In the genomic region with DNA sequence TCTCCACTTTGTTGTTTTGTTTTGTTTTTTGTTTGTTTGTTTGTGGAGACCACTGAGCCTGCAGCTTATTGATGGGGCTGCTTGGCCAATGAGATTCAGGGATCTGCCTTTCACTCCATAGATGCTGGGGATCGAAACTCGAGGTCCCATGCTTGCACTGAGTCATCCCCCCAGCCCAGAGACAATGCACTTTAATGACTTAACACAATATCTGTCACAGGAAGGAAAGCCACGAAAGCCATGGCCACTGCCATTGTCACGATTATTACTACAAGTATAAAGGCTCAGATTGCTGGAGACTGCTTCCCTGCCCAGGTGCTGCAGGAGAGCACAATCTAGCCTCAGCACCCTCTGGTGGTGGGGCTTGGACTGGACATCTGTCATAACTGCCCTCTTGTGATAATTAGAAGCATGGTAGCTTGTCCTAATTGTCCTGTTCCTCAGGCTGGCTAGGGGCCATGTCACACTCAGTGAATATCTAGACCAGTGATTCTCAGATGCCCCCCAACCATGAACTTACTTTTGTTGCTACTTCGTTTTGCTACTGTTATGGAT, we compare ENCODE assay signal across 10 mouse cellular contexts. TPM values are rescaled to one million over a fixed set of nuclear protein-coding genes. Genes with fewer than 3 reads are reported as not detected.
DNase-seq lines count a peak whose midpoint lies in the region; ATAC-seq and TF ChIP-seq lines count a peak whose summit lies in the region.
"Had no signal": no experiment of that assay in that cellular context is flagged by ENCODE, and none has a peak within 500 bp of the region (broad histone marks: within the 10 kb centered on the region; RNA-seq: fewer than 3 reads in every experiment).

No protein-coding gene starts in this region.

- no peaks in the 10 kb centered on the region for H3K4me1 ChIP-seq in lung, embryonic 14.5 days (ENCODE audit: insufficient read depth)
- H3K4me1 ChIP-seq: embryonic facial prominence, embryonic 13.5 days had no signal

- no peak for ATAC-seq in CD4-positive, CD25-positive, alpha-beta regulatory T cell, adult 4 months
- ATAC-seq in lung, embryonic 14.5 days (ENCODE audit: insufficient read depth) = no peak
- ATAC-seq in megakaryocyte progenitor cell, adult 5-6 weeks (replicated peaks; ENCODE audit: poor library complexity) = peak; percentile 74

- H3K27me3 ChIP-seq in lung, embryonic 14.5 days (ENCODE audit: insufficient read depth, low read length) = no peaks in the 10 kb centered on the region
- H3K27me3 ChIP-seq: embryonic facial prominence, embryonic 13.5 days had no signal

- no peak overlapping the region for H3K4me3 ChIP-seq in lung, embryonic 14.5 days (ENCODE audit: low read depth, low read length)
- H3K4me3 ChIP-seq: embryonic facial prominence, embryonic 13.5 days had no signal

- no peak overlapping the region for H3K27ac ChIP-seq in lung, embryonic 14.5 days (ENCODE audit: low read depth)
- H3K27ac ChIP-seq: embryonic facial prominence, embryonic 13.5 days had no signal

- intact Hi-C loops in heart, postnatal 10 days (cut with DNase I) = no loop called here

- peak; percentile 34 for DNase-seq in CD4-positive, CD25-positive, alpha-beta regulatory T cell, adult 2 months (ENCODE audit: low read depth, low spot score)
- DNase-seq in heart, postnatal 4 days = peak; percentile 31
- no peak for DNase-seq in heart, postnatal 10 days
- no peak for DNase-seq in lung, embryonic 14.5 days
- DNase-seq in lung, postnatal 36 days = no peak
- DNase-seq in urinary bladder, postnatal 36 days (ENCODE audit: low spot score in 2 of 2) = no peak
- DNase-seq: gastrocnemius, postnatal 14 days had no signal

- H3K9ac ChIP-seq in lung, embryonic 14.5 days = no peak overlapping the region
- H3K9ac ChIP-seq: embryonic facial prominence, embryonic 13.5 days had no signal

- no peaks in the 10 kb centered on the region for H3K36me3 ChIP-seq in lung, embryonic 14.5 days (ENCODE audit: insufficient read depth)
- H3K36me3 ChIP-seq: embryonic facial prominence, embryonic 13.5 days had no signal

- no peak overlapping the region for H3K4me2 ChIP-seq in lung, embryonic 14.5 days
- H3K4me2 ChIP-seq: embryonic facial prominence, embryonic 13.5 days had no signal

- no peaks in the 10 kb centered on the region for H3K9me3 ChIP-seq in lung, embryonic 14.5 days (ENCODE audit: low read depth, low read length)
- H3K9me3 ChIP-seq: embryonic facial prominence, embryonic 13.5 days had no signal

- 52% methylated on average over 5 of the region's 5 CpGs for WGBS in lung, embryonic 14.5 days

- TF ChIP-seq CTCF in lung, embryonic 14.5 days (IDR thresholded peaks at IDR 0.05; ENCODE audit: low read depth) = peak; percentile 43

RNA-seq across cellular contexts. Expression of a gene that starts 17.2 kb away (rescaled TPM):
- not detected for polyA plus RNA-seq in CD4-positive, CD25-positive, alpha-beta regulatory T cell, adult 4 months (2017; shearing (Covaris generic))
- under 1 TPM; 0.20 to 0.33 TPM for total RNA-seq in heart, postnatal 4 days (2021)
- 1 to 10 TPM in 1 of 2 experiments, under 1 TPM in 1; 0.22 to 1.2 TPM for total RNA-seq in heart, postnatal 10 days (2021)
- polyA plus RNA-seq in lung, embryonic 14.5 days (2014; fragmentation: Nextera tagmentation; extraction: Ambion mirVana) = 0.70 and 1.0 TPM in 2 replicates
- not detected in 2 replicates for total RNA-seq in megakaryocyte progenitor cell, adult 5-6 weeks (2015)
- total RNA-seq in megakaryocyte progenitor cell, adult 5-6 weeks (2017) = 0.07 TPM in 1 of 2 replicates, not detected in the other

RNA-seq across cellular contexts. Expression of a gene that starts 52.7 kb away (rescaled TPM):
- 10 to 100 TPM; 43.0 to 54.7 TPM for polyA plus RNA-seq in CD4-positive, CD25-positive, alpha-beta regulatory T cell, adult 4 months (2017; shearing (Covaris generic))
- 100 to 1,000 TPM; 112 to 115 TPM for total RNA-seq in heart, postnatal 4 days (2021)
- 100 to 1,000 TPM; 128 to 129 TPM for total RNA-seq in heart, postnatal 10 days (2021)
- polyA plus RNA-seq in lung, embryonic 14.5 days (2014; fragmentation: Nextera tagmentation; extraction: Ambion mirVana) = 115 and 118 TPM in 2 replicates
- total RNA-seq in megakaryocyte progenitor cell, adult 5-6 weeks (2015) = 108 and 116 TPM in 2 replicates
- 103 and 104 TPM in 2 replicates for total RNA-seq in megakaryocyte progenitor cell, adult 5-6 weeks (2017)

RNA-seq across cellular contexts. Expression of a gene that starts 52.8 kb away (rescaled TPM):
- polyA plus RNA-seq in CD4-positive, CD25-positive, alpha-beta regulatory T cell, adult 4 months (2017; shearing (Covaris generic)) = 10 to 100 TPM; 30.0 to 43.0 TPM
- 10 to 100 TPM; 44.0 to 46.1 TPM for total RNA-seq in heart, postnatal 4 days (2021)
- 10 to 100 TPM; 40.6 to 43.8 TPM for total RNA-seq in heart, postnatal 10 days (2021)
- 43.5 and 44.5 TPM in 2 replicates for polyA plus RNA-seq in lung, embryonic 14.5 days (2014; fragmentation: Nextera tagmentation; extraction: Ambion mirVana)
- total RNA-seq in megakaryocyte progenitor cell, adult 5-6 weeks (2015) = 29.7 and 35.7 TPM in 2 replicates
- 68.5 and 72.1 TPM in 2 replicates for total RNA-seq in megakaryocyte progenitor cell, adult 5-6 weeks (2017)

RNA-seq across cellular contexts. Expression of a gene that starts 58.5 kb away (rescaled TPM):
- under 1 TPM; 0.73 to 0.80 TPM for polyA plus RNA-seq in CD4-positive, CD25-positive, alpha-beta regulatory T cell, adult 4 months (2017; shearing (Covaris generic))
- total RNA-seq in heart, postnatal 4 days (2021) = 1 to 10 TPM; 1.0 to 1.7 TPM
- 1 to 10 TPM; 1.8 TPM for total RNA-seq in heart, postnatal 10 days (2021)
- polyA plus RNA-seq in lung, embryonic 14.5 days (2014; fragmentation: Nextera tagmentation; extraction: Ambion mirVana) = 16.8 and 20.5 TPM in 2 replicates
- not detected in 2 replicates for total RNA-seq in megakaryocyte progenitor cell, adult 5-6 weeks (2015)
- not detected in 2 replicates for total RNA-seq in megakaryocyte progenitor cell, adult 5-6 weeks (2017)

Comparison
In these comparisons a context has a peak if more than half of its experiments do, and no peak if none do; other contexts are left out.
1. DNase-seq: peak in CD4-positive, CD25-positive, alpha-beta regulatory T cell, adult 2 months (single experiment) and heart, postnatal 4 days (single experiment); none in heart, postnatal 10 days (0 of 2), lung, embryonic 14.5 days (single experiment), lung, postnatal 36 days (single experiment) and urinary bladder, postnatal 36 days (0 of 2).